Mouse (Mus musculus): ENCODE measurements around the gene Kcnip1. TPM values are rescaled to one million over a fixed set of nuclear protein-coding genes. Genes with fewer than 3 reads are reported as not detected.

The Kcnip1 gene
- polyA plus RNA-seq (2016; fragmentation: Nextera tagmentation; extraction: Ambion mirVana), result 2.4 and 2.8 TPM in 2 replicates

GRCm38 (mm10) chr11:33992938-33993337, at the start of gene Kcnip1:
Gene Kcnip1, minus strand, starts transcription at chr11:33993152.
- H3K27ac ChIP-seq, result no peak within 1 kb of the TSS
- H3K4me3 ChIP-seq (replicated peaks), result peak within 1 kb of the TSS; percentile 24
- peak within 1 kb of the TSS; percentile 50 for H3K4me2 ChIP-seq
- H3K9ac ChIP-seq (replicated peaks), result 0 out of 2 replicates have a peak within 1 kb of the TSS, but pooled peaks have one; percentile 31
- no peaks in the 10 kb centered on the region for H3K36me3 ChIP-seq
- 16% methylated on average over 12 of the region's 12 CpGs for WGBS
- no peaks in the 10 kb centered on the region for H3K9me3 ChIP-seq
- ATAC-seq (ENCODE audit: insufficient number of reproducible peaks, insufficient read depth, low FRiP score, low TSS enrichment, low read depth), result peak; percentile 30; the same call in 1 of the 2 replicates
- H3K4me1 ChIP-seq (replicated peaks), result peaks cover 12% of the 10 kb centered on the region
- peaks cover 12% of the 10 kb centered on the region for H3K27me3 ChIP-seq

DNA sequence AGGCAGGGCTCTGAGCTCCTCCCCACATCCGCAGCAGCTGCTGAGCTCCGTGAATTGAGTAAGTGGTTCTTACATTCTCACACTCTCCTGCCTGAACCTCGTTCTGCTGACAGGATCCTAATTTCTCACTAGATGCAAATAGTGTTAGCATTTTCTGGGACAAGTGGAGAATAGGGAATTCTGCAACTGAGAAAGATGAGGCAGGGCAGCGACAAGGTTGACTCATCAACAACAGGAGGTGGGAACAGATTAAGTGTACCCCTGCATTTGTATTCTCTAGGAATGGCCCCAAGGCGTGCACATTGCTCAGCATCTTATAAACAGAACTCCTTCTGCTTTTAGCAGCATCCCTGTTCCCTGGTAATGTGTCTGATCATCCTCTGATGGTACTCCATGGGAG, 47.1 kb upstream of the Kcnip1 start:
- H3K9me3 ChIP-seq, result no peaks in the 10 kb centered on the region
- no peak for ATAC-seq (ENCODE audit: insufficient number of reproducible peaks, insufficient read depth, low FRiP score, low TSS enrichment, low read depth)

GRCm38 (mm10) chr11:34035909-34036658, 43.1 kb upstream of the Kcnip1 start:
- WGBS, result 78% methylated on average over 5 of the region's 5 CpGs
- Histone ChIP-seq H3K9ac (replicated peaks) (no peak overlapping the region), H3K4me2 (no peak overlapping the region), H3K9me3 (no peaks in the 10 kb centered on the region), H3K27me3 (no peaks in the 10 kb centered on the region), H3K27ac (no peak overlapping the region), H3K4me3 (replicated peaks) (no peak overlapping the region), H3K36me3 (no peaks in the 10 kb centered on the region), H3K4me1 (replicated peaks) (no peaks in the 10 kb centered on the region)
- no peak for ATAC-seq (ENCODE audit: insufficient number of reproducible peaks, insufficient read depth, low FRiP score, low TSS enrichment, low read depth)

More for the DNA sequence above, 47.1 kb upstream of the Kcnip1 start:
- Histone ChIP-seq H3K4me3 (replicated peaks) (no peak overlapping the region), H3K4me1 (replicated peaks) (no peaks in the 10 kb centered on the region), H3K27ac (no peak overlapping the region), H3K36me3 (no peaks in the 10 kb centered on the region), H3K9ac (replicated peaks) (no peak overlapping the region), H3K27me3 (no peaks in the 10 kb centered on the region), H3K4me2 (no peak overlapping the region)
- WGBS, result 88% methylated on average over 5 of the region's 5 CpGs

DNA sequence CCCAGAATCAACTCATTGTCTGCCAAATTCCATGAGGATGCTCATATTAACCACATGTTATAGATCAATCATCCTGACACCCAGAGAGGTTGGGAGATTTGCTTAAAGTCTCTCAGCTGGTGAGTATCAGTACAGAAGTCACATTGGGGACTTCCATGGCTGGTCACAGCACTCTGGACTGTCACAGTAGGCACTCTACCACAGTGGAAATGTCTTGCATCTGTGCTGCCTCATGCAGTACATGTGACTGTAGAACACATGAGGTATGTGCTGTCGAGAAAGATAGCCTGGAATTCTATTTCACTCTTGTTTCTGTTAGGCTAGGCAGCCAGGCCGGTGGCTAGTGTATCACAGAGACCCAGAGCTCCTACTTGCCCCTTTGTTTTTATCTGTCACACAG, 41.8 kb upstream of the Kcnip1 start:
- no peak overlapping the region for H3K27ac ChIP-seq
- no peak for ATAC-seq (ENCODE audit: insufficient number of reproducible peaks, insufficient read depth, low FRiP score, low TSS enrichment, low read depth)
- no peaks in the 10 kb centered on the region for H3K27me3 ChIP-seq
- no peaks in the 10 kb centered on the region for H3K9me3 ChIP-seq
- H3K9ac ChIP-seq (replicated peaks), result no peak overlapping the region
- WGBS, result 90% methylated on average over 2 of the region's 2 CpGs
- H3K4me3 ChIP-seq (replicated peaks), result no peak overlapping the region
- H3K4me2 ChIP-seq, result no peak overlapping the region
- no peaks in the 10 kb centered on the region for H3K36me3 ChIP-seq
- no peaks in the 10 kb centered on the region for H3K4me1 ChIP-seq (replicated peaks)

- Histone ChIP-seq H3K4me2 (no peak overlapping the region), H3K36me3 (no peaks in the 10 kb centered on the region), H3K4me1 (replicated peaks) (no peaks in the 10 kb centered on the region; the same call in 1 of the 2 replicates), H3K27me3 (no peaks in the 10 kb centered on the region), H3K9me3 (no peaks in the 10 kb centered on the region), H3K27ac (no peak overlapping the region), H3K9ac (replicated peaks) (no peak overlapping the region), H3K4me3 (replicated peaks) (no peak overlapping the region)
- 95% methylated on average over 5 of the region's 5 CpGs for WGBS
- ATAC-seq (ENCODE audit: insufficient number of reproducible peaks, insufficient read depth, low FRiP score, low TSS enrichment, low read depth), result no peak
These were observed 41.1 kb upstream of the Kcnip1 start for GRCm38 (mm10) chr11:34034008-34034505.

GRCm38 (mm10) chr11:34031015-34031805, 38.3 kb upstream of the Kcnip1 start:
- H3K9me3 ChIP-seq, result no peaks in the 10 kb centered on the region
- ATAC-seq (ENCODE audit: insufficient number of reproducible peaks, insufficient read depth, low FRiP score, low TSS enrichment, low read depth), result no peak
- no peaks in the 10 kb centered on the region; the same call in 1 of the 2 replicates for H3K4me1 ChIP-seq (replicated peaks)
- no peaks in the 10 kb centered on the region for H3K36me3 ChIP-seq
- WGBS, result 65% methylated on average over 8 of the region's 8 CpGs
- no peak overlapping the region for H3K27ac ChIP-seq
- H3K27me3 ChIP-seq, result no peaks in the 10 kb centered on the region
- H3K4me2 ChIP-seq, result no peak overlapping the region
- H3K9ac ChIP-seq (replicated peaks), result no peak overlapping the region
- no peak overlapping the region for H3K4me3 ChIP-seq (replicated peaks)

DNA sequence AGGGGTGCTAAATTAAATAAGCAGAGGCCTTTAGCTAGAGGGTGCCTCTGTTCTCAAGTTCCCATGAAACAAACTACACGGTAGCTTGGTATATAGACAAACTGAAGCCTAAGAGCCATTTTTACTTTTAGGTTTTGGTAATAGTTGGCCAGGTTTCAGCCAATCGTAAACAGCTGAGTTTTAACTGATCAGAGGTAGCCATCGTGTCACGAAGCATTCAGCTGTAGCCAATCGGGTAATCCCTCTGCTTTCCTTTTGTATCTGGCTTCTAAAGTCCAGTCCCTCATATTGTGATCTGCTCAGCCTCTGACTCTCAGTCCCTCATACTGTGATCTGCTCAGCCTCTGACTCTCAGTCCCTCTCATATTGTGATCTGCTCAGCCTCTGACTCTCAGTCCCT, 36.7 kb upstream of the Kcnip1 start:
- Histone ChIP-seq H3K4me1 (replicated peaks) (no peaks in the 10 kb centered on the region; the same call in 1 of the 2 replicates), H3K4me2 (no peak overlapping the region), H3K27me3 (no peaks in the 10 kb centered on the region), H3K27ac (no peak overlapping the region), H3K4me3 (replicated peaks) (no peak overlapping the region), H3K9ac (replicated peaks) (no peak overlapping the region), H3K9me3 (no peaks in the 10 kb centered on the region), H3K36me3 (no peaks in the 10 kb centered on the region)
- ATAC-seq (ENCODE audit: insufficient number of reproducible peaks, insufficient read depth, low FRiP score, low TSS enrichment, low read depth), result no peak
- WGBS, result 69% methylated on average over 5 of the region's 5 CpGs

DNA sequence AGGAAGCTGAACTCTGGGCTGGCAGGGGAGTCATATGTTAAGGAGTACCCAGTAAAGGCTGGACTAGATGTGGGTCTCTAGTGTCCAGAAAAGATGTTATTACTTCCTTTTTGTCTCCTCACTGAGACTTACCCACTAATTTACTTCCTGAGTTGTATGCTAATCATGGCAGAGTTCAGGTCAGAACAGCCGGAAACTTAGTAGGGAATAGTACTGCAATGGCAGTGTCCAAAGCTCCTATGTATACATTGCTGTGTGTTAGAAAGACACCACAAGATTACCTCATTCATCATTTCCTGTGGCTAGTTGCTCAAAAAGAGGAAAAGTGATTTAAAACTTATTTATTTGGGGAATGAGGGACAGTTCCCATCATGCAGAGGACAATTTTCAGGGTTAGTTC, 32.1 kb upstream of the Kcnip1 start:
- Histone ChIP-seq H3K9ac (replicated peaks) (no peak overlapping the region), H3K36me3 (no peaks in the 10 kb centered on the region), H3K4me2 (no peak overlapping the region), H3K27ac (no peak overlapping the region), H3K9me3 (no peaks in the 10 kb centered on the region), H3K4me1 (replicated peaks) (no peaks in the 10 kb centered on the region; the same call in 1 of the 2 replicates), H3K4me3 (replicated peaks) (no peak overlapping the region), H3K27me3 (no peaks in the 10 kb centered on the region)
- WGBS, result 82% methylated on average over 1 of the region's 1 CpGs
- no peak for ATAC-seq (ENCODE audit: insufficient number of reproducible peaks, insufficient read depth, low FRiP score, low TSS enrichment, low read depth)

DNA sequence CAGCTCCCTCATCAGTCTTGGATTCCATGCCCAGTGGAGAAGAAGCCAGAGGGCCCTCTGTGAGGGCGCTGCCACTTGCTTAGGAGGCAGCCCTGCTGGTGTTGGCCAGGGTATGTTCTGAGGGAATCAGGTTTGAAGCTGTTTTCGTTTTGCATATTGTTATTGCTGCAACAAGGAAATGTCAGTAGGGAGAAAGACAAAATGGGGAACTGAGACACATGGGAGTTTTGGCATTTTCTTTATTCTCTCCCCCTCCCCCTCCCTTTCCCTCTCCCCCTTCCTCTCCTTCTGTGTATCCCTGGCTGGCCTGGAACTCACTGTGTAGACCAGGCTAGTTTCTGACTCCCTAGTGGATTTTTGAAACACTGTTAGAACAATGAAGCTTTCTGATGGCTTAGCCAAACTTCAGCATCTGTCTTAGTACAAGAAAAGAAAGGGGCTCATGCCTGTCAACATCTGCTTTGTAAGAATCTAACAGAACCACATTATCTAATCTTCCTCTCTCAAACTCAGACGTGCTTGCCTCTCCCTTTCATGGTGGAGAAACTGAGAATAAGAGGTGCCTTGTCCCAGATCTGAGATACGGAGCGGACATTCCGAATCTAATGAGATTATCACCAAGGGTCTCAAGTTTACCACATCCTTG, 19.2 kb upstream of the Kcnip1 start:
- 79% methylated on average over 6 of the region's 6 CpGs for WGBS
- ATAC-seq (ENCODE audit: insufficient number of reproducible peaks, insufficient read depth, low FRiP score, low TSS enrichment, low read depth), result no peak

DNA sequence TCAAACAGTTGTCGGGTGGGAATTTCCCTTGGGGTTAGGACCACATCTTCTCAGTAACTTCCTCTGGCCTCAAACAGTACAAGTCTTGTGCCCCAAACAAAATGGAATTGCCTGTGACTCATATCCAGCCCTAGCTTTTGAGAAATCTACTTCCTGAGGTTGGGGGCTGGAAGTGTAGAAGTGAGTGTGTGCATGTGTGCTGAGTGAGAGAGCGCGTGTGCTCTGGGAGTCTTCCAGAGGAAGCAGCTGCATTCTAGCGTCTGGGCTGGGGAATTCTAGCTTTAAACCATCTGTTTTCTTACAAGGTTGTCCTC, 17.9 kb upstream of the Kcnip1 start:
- H3K4me3 ChIP-seq (replicated peaks), result no peak overlapping the region
- H3K27me3 ChIP-seq, result no peaks in the 10 kb centered on the region
- no peaks in the 10 kb centered on the region for H3K36me3 ChIP-seq
- no peak overlapping the region for H3K4me2 ChIP-seq
- H3K4me1 ChIP-seq (replicated peaks), result peaks cover 7% of the 10 kb centered on the region
- no peak overlapping the region for H3K9ac ChIP-seq (replicated peaks)
- ATAC-seq (ENCODE audit: insufficient number of reproducible peaks, insufficient read depth, low FRiP score, low TSS enrichment, low read depth), result peak; percentile 80
- H3K9me3 ChIP-seq, result no peaks in the 10 kb centered on the region
- H3K27ac ChIP-seq, result 0 out of 2 replicates have a peak overlapping the region, but pooled peaks have one; percentile 50
- 48% methylated on average over 4 of the region's 4 CpGs for WGBS

More for the DNA sequence above, 19.2 kb upstream of the Kcnip1 start:
- Histone ChIP-seq H3K36me3 (no peaks in the 10 kb centered on the region), H3K4me3 (replicated peaks) (no peak overlapping the region), H3K4me1 (replicated peaks) (peaks cover 7% of the 10 kb centered on the region), H3K27ac (no peak overlapping the region), H3K9me3 (no peaks in the 10 kb centered on the region), H3K4me2 (no peak overlapping the region), H3K27me3 (no peaks in the 10 kb centered on the region), H3K9ac (replicated peaks) (no peak overlapping the region)

All from limb, embryonic 12.5 days (tissue).